Mouse (Mus musculus): ENCODE data around the gene Tnks1bp1.

- TF ChIP-seq POLR2A (IDR thresholded peaks at IDR 0.05; ENCODE audit: extremely low read depth, insufficient read depth, low read length), result no peak
- TF ChIP-seq CTCF (IDR thresholded peaks at IDR 0.05; ENCODE audit: extremely low read depth, insufficient read depth, low read length), result no peak
Observed at GRCm38 (mm10) chr2:85043623-85044022, 4.2 kb upstream of the Tnks1bp1 start.

Data from cortical plate, adult 2 months (tissue).